Mouse (Mus musculus): ENCODE results near the gene Akap10. TPM values are rescaled to one million over a fixed set of nuclear protein-coding genes. Genes with fewer than 3 reads are reported as not detected.
"Not testable (repeated sequence)": the region's sequence is repeated elsewhere in the genome, so short reads cannot be mapped to it uniquely, and the experiment has no call there.

The Akap10 gene
- polyA plus RNA-seq, 1 experiment from 2014 or later: 8.1 TPM

GRCm38 (mm10) chr11:61967034-61967433 lies 37.0 kb upstream of the Akap10 start:
- no peaks in the 10 kb centered on the region for H3K36me3 ChIP-seq (ENCODE audit: insufficient read depth, low read length)
- no peak overlapping the region for H3K27ac ChIP-seq
- no peaks in the 10 kb centered on the region for H3K27me3 ChIP-seq (ENCODE audit: insufficient read depth, low read length)
- H3K9ac ChIP-seq (ENCODE audit: low read depth, low read length): no peak overlapping the region
- ATAC-seq (replicated peaks; ENCODE audit: low FRiP score, low read depth) (no peak), DNase-seq (ENCODE audit: low spot score) (no peak)
- no peak for TF ChIP-seq CTCF (IDR thresholded peaks at IDR 0.05; ENCODE audit: low read depth)
- H3K4me1 ChIP-seq (replicated peaks; ENCODE audit: insufficient read depth, low read length): 0 out of 2 replicates have a peak, but pooled peaks cover 3% of the 10 kb centered on the region
- H3K4me3 ChIP-seq (replicated peaks; ENCODE audit: low read depth, low read length): no peak overlapping the region
- no peak overlapping the region for H3K4me2 ChIP-seq (ENCODE audit: low read length)
- 85% methylated on average over 8 of the region's 8 CpGs for WGBS
- no peaks in the 10 kb centered on the region for H3K9me3 ChIP-seq (replicated peaks; ENCODE audit: low read length)

GRCm38 (mm10) chr11:61964611-61965010 lies 34.6 kb upstream of the Akap10 start:
- WGBS: 84% methylated on average over 5 of the region's 5 CpGs
- ATAC-seq (replicated peaks; ENCODE audit: low FRiP score, low read depth): no peak
- no peak overlapping the region for H3K9ac ChIP-seq (ENCODE audit: low read depth, low read length)
- no peak overlapping the region for H3K27ac ChIP-seq
- TF ChIP-seq CTCF (IDR thresholded peaks at IDR 0.05; ENCODE audit: low read depth): no peak
- DNase-seq (ENCODE audit: low spot score): no peak
- H3K4me1 ChIP-seq (replicated peaks; ENCODE audit: insufficient read depth, low read length): no peaks in the 10 kb centered on the region
- H3K27me3 ChIP-seq (ENCODE audit: insufficient read depth, low read length): no peaks in the 10 kb centered on the region
- H3K4me3 ChIP-seq (replicated peaks; ENCODE audit: low read depth, low read length): no peak overlapping the region
- no peaks in the 10 kb centered on the region for H3K9me3 ChIP-seq (replicated peaks; ENCODE audit: low read length)
- H3K36me3 ChIP-seq (ENCODE audit: insufficient read depth, low read length): no peaks in the 10 kb centered on the region
- H3K4me2 ChIP-seq (ENCODE audit: low read length): no peak overlapping the region

- no peaks in the 10 kb centered on the region for H3K9me3 ChIP-seq (replicated peaks; ENCODE audit: low read length)
- H3K27me3 ChIP-seq (ENCODE audit: insufficient read depth, low read length): no peaks in the 10 kb centered on the region
- no peaks in the 10 kb centered on the region for H3K4me1 ChIP-seq (replicated peaks; ENCODE audit: insufficient read depth, low read length)
- no peak overlapping the region for H3K4me2 ChIP-seq (ENCODE audit: low read length)
- no peaks in the 10 kb centered on the region for H3K36me3 ChIP-seq (ENCODE audit: insufficient read depth, low read length)
- TF ChIP-seq CTCF (IDR thresholded peaks at IDR 0.05; ENCODE audit: low read depth): no peak
- 82% methylated on average over 3 of the region's 3 CpGs for WGBS
- no peak for DNase-seq (ENCODE audit: low spot score)
- no peak overlapping the region for H3K4me3 ChIP-seq (replicated peaks; ENCODE audit: low read depth, low read length)
- no peak for ATAC-seq (replicated peaks; ENCODE audit: low FRiP score, low read depth)
- no peak overlapping the region for H3K27ac ChIP-seq
- no peak overlapping the region for H3K9ac ChIP-seq (ENCODE audit: low read depth, low read length)
These were observed 33.1 kb upstream of the Akap10 start for GRCm38 (mm10) chr11:61963193-61963592.

- Histone ChIP-seq H3K4me1 (replicated peaks; ENCODE audit: insufficient read depth, low read length) (no peaks in the 10 kb centered on the region), H3K9ac (ENCODE audit: low read depth, low read length) (no peak overlapping the region), H3K4me2 (ENCODE audit: low read length) (no peak overlapping the region), H3K27me3 (ENCODE audit: insufficient read depth, low read length) (no peaks in the 10 kb centered on the region), H3K9me3 (replicated peaks; ENCODE audit: low read length) (no peaks in the 10 kb centered on the region), H3K36me3 (ENCODE audit: insufficient read depth, low read length) (no peaks in the 10 kb centered on the region), H3K27ac (no peak overlapping the region), H3K4me3 (replicated peaks; ENCODE audit: low read depth, low read length) (no peak overlapping the region)
- ATAC-seq (replicated peaks; ENCODE audit: low FRiP score, low read depth) (no peak), DNase-seq (ENCODE audit: low spot score) (no peak)
- TF ChIP-seq CTCF (IDR thresholded peaks at IDR 0.05; ENCODE audit: low read depth): no peak
- 69% methylated on average over 6 of the region's 6 CpGs for WGBS
These were observed 32.6 kb upstream of the Akap10 start for GRCm38 (mm10) chr11:61962684-61963083.

- Histone ChIP-seq H3K9me3 (replicated peaks; ENCODE audit: low read length) (no peaks in the 10 kb centered on the region), H3K27me3 (ENCODE audit: insufficient read depth, low read length) (peaks cover 5% of the 10 kb centered on the region; the same call in 1 of the 2 replicates), H3K36me3 (ENCODE audit: insufficient read depth, low read length) (no peaks in the 10 kb centered on the region), H3K4me1 (replicated peaks; ENCODE audit: insufficient read depth, low read length) (peaks cover 4% of the 10 kb centered on the region; the same call in 1 of the 2 replicates), H3K4me3 (replicated peaks; ENCODE audit: low read depth, low read length) (no peak overlapping the region), H3K4me2 (ENCODE audit: low read length) (no peak overlapping the region), H3K9ac (ENCODE audit: low read depth, low read length) (no peak overlapping the region), H3K27ac (no peak overlapping the region)
- no peak for TF ChIP-seq CTCF (IDR thresholded peaks at IDR 0.05; ENCODE audit: low read depth)
- 86% methylated on average over 2 of the region's 2 CpGs for WGBS
- ATAC-seq (replicated peaks; ENCODE audit: low FRiP score, low read depth): no peak
- DNase-seq (ENCODE audit: low spot score): no peak
These were observed 30.0 kb upstream of the Akap10 start for GRCm38 (mm10) chr11:61960096-61960495.

GRCm38 (mm10) chr11:61958706-61959105 lies 28.7 kb upstream of the Akap10 start:
- H3K27ac ChIP-seq; H3K4me1 ChIP-seq (replicated peaks; ENCODE audit: insufficient read depth, low read length); H3K4me3 ChIP-seq (replicated peaks; ENCODE audit: low read depth, low read length); H3K27me3 ChIP-seq (ENCODE audit: insufficient read depth, low read length); H3K9ac ChIP-seq (ENCODE audit: low read depth, low read length); ATAC-seq (replicated peaks; ENCODE audit: low FRiP score, low read depth); H3K9me3 ChIP-seq (replicated peaks; ENCODE audit: low read length); DNase-seq (ENCODE audit: low spot score); H3K36me3 ChIP-seq (ENCODE audit: insufficient read depth, low read length); H3K4me2 ChIP-seq (ENCODE audit: low read length): not testable (repeated sequence)
- WGBS: 56% methylated on average over 6 of the region's 6 CpGs

GRCm38 (mm10) chr11:61957296-61957813 lies 27.3 kb upstream of the Akap10 start:
- TF ChIP-seq CTCF (IDR thresholded peaks at IDR 0.05; ENCODE audit: low read depth): peak; percentile 31; the same call in 1 of the 2 replicates
- no peak for ATAC-seq (replicated peaks; ENCODE audit: low FRiP score, low read depth)
- peak overlapping the region; percentile 50 for H3K4me3 ChIP-seq (replicated peaks; ENCODE audit: low read depth, low read length)
- no peaks in the 10 kb centered on the region for H3K36me3 ChIP-seq (ENCODE audit: insufficient read depth, low read length)
- H3K9me3 ChIP-seq (replicated peaks; ENCODE audit: low read length): no peaks in the 10 kb centered on the region
- H3K4me1 ChIP-seq (replicated peaks; ENCODE audit: insufficient read depth, low read length): peaks cover 4% of the 10 kb centered on the region; the same call in 1 of the 2 replicates
- 4% methylated on average over 25 of the region's 25 CpGs for WGBS
- DNase-seq (ENCODE audit: low spot score): peak; percentile 25
- H3K27me3 ChIP-seq (ENCODE audit: insufficient read depth, low read length): peaks cover 5% of the 10 kb centered on the region; the same call in 1 of the 2 replicates
- H3K9ac ChIP-seq (ENCODE audit: low read depth, low read length): peak overlapping the region; percentile 53; the same call in 1 of the 2 replicates
- peak overlapping the region; percentile 99 for H3K4me2 ChIP-seq (ENCODE audit: low read length)
- H3K27ac ChIP-seq: no peak overlapping the region

All from kidney, postnatal 0 days (tissue).